Mouse (Mus musculus) CD4-positive, CD25-positive, alpha-beta regulatory T cell, adult 4 months (primary cell): ENCODE results near the gene Gm21969. TPM values are rescaled to one million over a fixed set of nuclear protein-coding genes. Genes with fewer than 3 reads are reported as not detected.
A peak's percentile ranks its signal among the peaks of the same experiment; 100 is the strongest.

Experiments used
- ATAC-seq: one replicate; pipeline ENCODE4 v1.8.0; 2017
- polyA plus RNA-seq, 2 experiments: library from polyadenylated mRNA; unstranded; fragments of 100-300 nt; shearing (Covaris generic); gene quantifications; one replicate each; pipeline ENCODE4 v1.2.1; 2017

Gene Gm21969
- polyA plus RNA-seq, 2 experiments from 2014 or later, result not detected

- peak; percentile 99 for ATAC-seq
Measured at GRCm38 (mm10) chr4:139622373-139623282, 19.6 kb downstream of the Gm21969 start, which contains the start of gene Aldh4a1. Aldh4a1 (plus strand) TSS chr4:139622866.

- ATAC-seq, result no peak
Measured at GRCm38 (mm10) chr4:139623434-139624115, 20.6 kb downstream of the Gm21969 start.

- ATAC-seq, result no peak
Measured at GRCm38 (mm10) chr4:139624116-139624489, 21.1 kb downstream of the Gm21969 start.

GRCm38 (mm10) chr4:139624706-139625105, 21.7 kb downstream of the Gm21969 start:
- ATAC-seq, result no peak

- no peak for ATAC-seq
Measured at GRCm38 (mm10) chr4:139627361-139627760, 24.4 kb downstream of the Gm21969 start.

GRCm38 (mm10) chr4:139630171-139630570, 27.2 kb downstream of the Gm21969 start:
- no peak for ATAC-seq

- ATAC-seq, result no peak
Measured at GRCm38 (mm10) chr4:139631141-139631540, 28.2 kb downstream of the Gm21969 start.

- ATAC-seq, result no peak
Measured at GRCm38 (mm10) chr4:139631569-139632253, 28.7 kb downstream of the Gm21969 start.

GRCm38 (mm10) chr4:139632254-139632580, 29.2 kb downstream of the Gm21969 start:
- no peak for ATAC-seq

- peak; percentile 29 for ATAC-seq
Measured at GRCm38 (mm10) chr4:139636373-139636772, 33.4 kb downstream of the Gm21969 start.

- ATAC-seq, result no peak
Measured at GRCm38 (mm10) chr4:139637847-139638246, 34.9 kb downstream of the Gm21969 start.

GRCm38 (mm10) chr4:139638356-139638755, 35.4 kb downstream of the Gm21969 start:
- ATAC-seq, result no peak

- no peak for ATAC-seq
Measured at GRCm38 (mm10) chr4:139639801-139640200, 36.8 kb downstream of the Gm21969 start.

- ATAC-seq, result no peak
Measured at GRCm38 (mm10) chr4:139640333-139640732, 37.3 kb downstream of the Gm21969 start.

GRCm38 (mm10) chr4:139640775-139641174, 37.8 kb downstream of the Gm21969 start:
- ATAC-seq, result no peak

- no peak for ATAC-seq
Measured at GRCm38 (mm10) chr4:139641829-139642425, 38.9 kb downstream of the Gm21969 start.

- ATAC-seq, result no peak
Measured at GRCm38 (mm10) chr4:139643972-139644371, 41.0 kb downstream of the Gm21969 start.

GRCm38 (mm10) chr4:139646916-139647315, 43.9 kb downstream of the Gm21969 start:
- no peak for ATAC-seq

- no peak for ATAC-seq
Measured at GRCm38 (mm10) chr4:139650086-139650743, 47.2 kb downstream of the Gm21969 start.

GRCm38 (mm10) chr4:139650907-139651306, 47.9 kb downstream of the Gm21969 start:
- ATAC-seq, result no peak

- no peak for ATAC-seq
Measured at GRCm38 (mm10) chr4:139653238-139653637, 50.3 kb downstream of the Gm21969 start, which contains the start of gene Tas1r2. Tas1r2 (plus strand) TSS chr4:139653538.

- no peak for ATAC-seq
Measured at GRCm38 (mm10) chr4:139661897-139662296, 58.9 kb downstream of the Gm21969 start.
